Mouse (Mus musculus): Measurements from ENCODE around the gene Mycl.

DNA sequence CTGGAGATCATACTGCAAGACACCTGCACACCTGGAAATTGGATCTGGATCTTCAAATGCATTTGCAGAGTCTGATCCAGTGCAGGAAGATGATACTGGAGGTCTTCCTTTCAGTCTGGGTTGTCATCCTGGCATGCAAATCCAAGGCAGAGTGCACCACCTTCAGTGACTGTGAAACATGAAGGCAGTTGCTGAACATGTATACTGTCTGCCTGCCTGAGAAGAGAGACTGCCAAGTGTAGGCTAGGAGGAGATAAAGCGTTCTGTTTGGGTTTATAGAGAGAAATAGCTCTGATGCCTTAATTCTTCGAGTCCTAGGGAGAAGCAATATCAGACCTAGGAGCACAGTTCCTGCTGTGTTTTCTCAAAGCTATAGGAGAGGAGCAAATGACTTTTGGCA lies 30.0 kb downstream of the Mycl start:
- no peak for TF ChIP-seq CTCF (IDR thresholded peaks at IDR 0.05; ENCODE audit: low read depth)
- no peak for TF ChIP-seq EP300 (IDR thresholded peaks at IDR 0.05; ENCODE audit: low read depth)

Data from heart, postnatal 0 days (tissue).